Mouse (Mus musculus) c-Kit-positive CD71-positive TER-119-negative erythroid progenitor cells, embryonic 14.5 days (primary cell): ENCODE results near the gene Mrtfb.

Source experiments
- DNase-seq: peaks from one replicate; pipeline ENCODE4 v3.0.0-alpha.2; 2013; ENCODE audit warnings: low read depth

The Mrtfb gene

GRCm38 (mm10) chr16:13404656-13405055, 148.4 kb downstream of the Mrtfb start:
- DNase-seq: no peak

GRCm38 (mm10) chr16:13405403-13405802, 149.1 kb downstream of the Mrtfb start:
- no peak for DNase-seq

- peak; percentile 37 for DNase-seq
Observed at GRCm38 (mm10) chr16:13409530-13410163, 153.4 kb downstream of the Mrtfb start.

- no peak for DNase-seq
Observed at GRCm38 (mm10) chr16:13410760-13411159, 154.5 kb downstream of the Mrtfb start.

GRCm38 (mm10) chr16:13411531-13411930, 155.2 kb downstream of the Mrtfb start:
- DNase-seq: no peak

- DNase-seq: no peak
Observed at GRCm38 (mm10) chr16:13414566-13414965, 158.3 kb downstream of the Mrtfb start.

- no peak for DNase-seq
Observed at GRCm38 (mm10) chr16:13414972-13415371, 158.7 kb downstream of the Mrtfb start.

GRCm38 (mm10) chr16:13415465-13415864, 159.2 kb downstream of the Mrtfb start:
- DNase-seq: no peak

- no peak for DNase-seq
Observed at GRCm38 (mm10) chr16:13416465-13416864, 160.2 kb downstream of the Mrtfb start.

GRCm38 (mm10) chr16:13417904-13418303, 161.6 kb downstream of the Mrtfb start:
- no peak for DNase-seq

- no peak for DNase-seq
Observed at GRCm38 (mm10) chr16:13419752-13420151, 163.5 kb downstream of the Mrtfb start.

- DNase-seq: no peak
Observed at GRCm38 (mm10) chr16:13422522-13422921, 166.2 kb downstream of the Mrtfb start.

GRCm38 (mm10) chr16:13423587-13424355, 167.5 kb downstream of the Mrtfb start:
- no peak for DNase-seq

- no peak for DNase-seq
Observed at GRCm38 (mm10) chr16:13425804-13426203, 169.5 kb downstream of the Mrtfb start.

- DNase-seq: no peak
Observed at GRCm38 (mm10) chr16:13426831-13427589, 170.7 kb downstream of the Mrtfb start.

- DNase-seq: no peak
Observed at GRCm38 (mm10) chr16:13428077-13428476, 171.8 kb downstream of the Mrtfb start.

GRCm38 (mm10) chr16:13428806-13429205, 172.5 kb downstream of the Mrtfb start:
- no peak for DNase-seq

- DNase-seq: no peak
Observed at GRCm38 (mm10) chr16:13429921-13430606, 173.8 kb downstream of the Mrtfb start.

- DNase-seq: no peak
Observed at GRCm38 (mm10) chr16:13430940-13431339, 174.7 kb downstream of the Mrtfb start.

- DNase-seq: no peak
Observed at GRCm38 (mm10) chr16:13435627-13436026, 179.3 kb downstream of the Mrtfb start.

GRCm38 (mm10) chr16:13437037-13437769, 180.9 kb downstream of the Mrtfb start:
- DNase-seq: peak; percentile 91
